Mouse (Mus musculus) G1E (cell line): ENCODE results near the gene Hacd4. TPM values are rescaled to one million over a fixed set of nuclear protein-coding genes. Genes with fewer than 3 reads are reported as not detected.

Experiments used
- ATAC-seq: 2 replicates; pipeline ENCODE4 v1.8.0; 2016; ENCODE audit warnings: mild to moderate bottlenecking; ENCODE audit not compliant: insufficient number of reproducible peaks, poor library complexity, low FRiP score, severe bottlenecking; ENCODE audit errors: extremely low read depth
- DNase-seq: peaks from one replicate; pipeline ENCODE4 v3.0.0; 2012; ENCODE audit warnings: low spot score
- H3K27me3 ChIP-seq: 2 replicates; pipeline ENCODE4 v1.6.1; 2012; ENCODE audit warnings: mild to moderate bottlenecking, low read length, inconsistent platforms; ENCODE audit not compliant: insufficient read depth
- H3K36me3 ChIP-seq: replicated peaks from 2 replicates; pipeline ENCODE3; 2012; ENCODE audit warnings: mild to moderate bottlenecking, inconsistent platforms
- H3K4me1 ChIP-seq: 2 replicates; pipeline ENCODE4 v1.6.1; 2012; ENCODE audit warnings: low read depth, low read length, inconsistent platforms, mixed read lengths; ENCODE audit not compliant: insufficient read depth
- H3K4me3 ChIP-seq: 2 replicates; pipeline ENCODE4 v1.5.1; 2012; ENCODE audit warnings: low read depth, mild to moderate bottlenecking, inconsistent platforms, low read length, moderate library complexity, mixed read lengths
- H3K9me3 ChIP-seq: replicated peaks from 2 replicates; pipeline ENCODE4 v1.6.1; 2012; ENCODE audit warnings: inconsistent platforms
- CTCF ChIP-seq: IDR thresholded peaks from 2 replicates; pipeline ENCODE4 v1.5.1; 2012; ENCODE audit warnings: low read depth, low read length, inconsistent platforms, mixed read lengths
- GATA1 ChIP-seq: IDR thresholded peaks from 2 replicates; pipeline ENCODE4 v1.6.1; 2012; ENCODE audit warnings: borderline replicate concordance, low read length, inconsistent platforms, mixed read lengths
- GATA2 ChIP-seq: IDR thresholded peaks from 2 replicates; pipeline ENCODE4 v1.6.1; 2012; ENCODE audit warnings: low read depth, low read length, inconsistent platforms, borderline replicate concordance
- POLR2AphosphoS5 ChIP-seq: IDR thresholded peaks from 2 replicates; pipeline ENCODE4 v1.6.1; 2012; ENCODE audit warnings: low read depth, low read length, inconsistent platforms; ENCODE audit not compliant: insufficient replicate concordance
- TAL1 ChIP-seq: conservative IDR thresholded peaks from 2 replicates; pipeline ENCODE4 v1.6.1; 2012; ENCODE audit warnings: low read depth, low read length, inconsistent platforms, mixed read lengths
- polyA plus RNA-seq: library from polyadenylated mRNA; stranded (reverse); fragments of >175 nt; gene quantifications from 2 replicates; pipeline ENCODE4 v1.2.3, GENCODE M21; 2012
- total RNA-seq, 2 experiments: library from RNA; stranded (forward) in 1 of 2; stranded (reverse) in 1 of 2; fragments of 200-1000 nt in 1 of 2; fragments of >200 nt in 1 of 2; fragmentation: Nextera tagmentation in 1 of 2; gene quantifications; 2 replicates each; pipeline ENCODE4 v1.2.3; 2014 to 2017

Gene Hacd4
- total and polyA plus RNA-seq, 3 experiments, result 0.76 TPM; not detected in 2

GRCm38 (mm10) chr4:88415017-88415416 is 23.7 kb downstream of the Hacd4 start:
- Histone ChIP-seq H3K9me3 (no peaks in the 10 kb centered on the region), H3K4me3 (no peak overlapping the region), H3K36me3 (peaks cover 6% of the 10 kb centered on the region), H3K4me1 (no peaks in the 10 kb centered on the region), H3K27me3 (no peaks in the 10 kb centered on the region)
- TF ChIP-seq POLR2AphosphoS5, result no peak
- no peak for TF ChIP-seq CTCF
- TF ChIP-seq GATA1, result no peak
- TF ChIP-seq TAL1, result no peak
- TF ChIP-seq GATA2, result no peak
- no peak for ATAC-seq
- no peak for DNase-seq

GRCm38 (mm10) chr4:88412331-88412730 is 26.4 kb downstream of the Hacd4 start:
- Histone ChIP-seq H3K4me1 (no peaks in the 10 kb centered on the region), H3K36me3 (peaks cover 23% of the 10 kb centered on the region), H3K4me3 (no peak overlapping the region), H3K9me3 (no peaks in the 10 kb centered on the region), H3K27me3 (no peaks in the 10 kb centered on the region)
- TF ChIP-seq CTCF (no peak), GATA1 (no peak), TAL1 (no peak), GATA2 (no peak), POLR2AphosphoS5 (no peak)
- DNase-seq (no peak), ATAC-seq (no peak)

- DNase-seq (no peak), ATAC-seq (no peak)
- H3K36me3 ChIP-seq, result peaks cover 29% of the 10 kb centered on the region
- no peak for TF ChIP-seq CTCF
- no peak for TF ChIP-seq POLR2AphosphoS5
- TF ChIP-seq TAL1, result no peak
- TF ChIP-seq GATA2, result no peak
- TF ChIP-seq GATA1, result no peak
- no peaks in the 10 kb centered on the region for H3K27me3 ChIP-seq
- no peaks in the 10 kb centered on the region for H3K4me1 ChIP-seq
- H3K4me3 ChIP-seq, result no peak overlapping the region
- H3K9me3 ChIP-seq, result no peaks in the 10 kb centered on the region
These were observed 29.4 kb downstream of the Hacd4 start for GRCm38 (mm10) chr4:88409279-88409678.

GRCm38 (mm10) chr4:88406887-88407696 is 31.6 kb downstream of the Hacd4 start:
- Histone ChIP-seq H3K36me3 (peaks cover 36% of the 10 kb centered on the region), H3K9me3 (no peaks in the 10 kb centered on the region), H3K4me3 (no peak overlapping the region), H3K27me3 (no peaks in the 10 kb centered on the region), H3K4me1 (no peaks in the 10 kb centered on the region)
- no peak for TF ChIP-seq TAL1
- no peak for TF ChIP-seq CTCF
- no peak for TF ChIP-seq POLR2AphosphoS5
- TF ChIP-seq GATA1, result no peak
- no peak for TF ChIP-seq GATA2
- no peak for ATAC-seq
- no peak for DNase-seq

- H3K4me1 ChIP-seq, result no peaks in the 10 kb centered on the region
- no peaks in the 10 kb centered on the region for H3K27me3 ChIP-seq
- peaks cover 27% of the 10 kb centered on the region for H3K36me3 ChIP-seq
- TF ChIP-seq GATA2 (no peak), CTCF (no peak), GATA1 (no peak)
- no peaks in the 10 kb centered on the region for H3K9me3 ChIP-seq
- H3K4me3 ChIP-seq, result no peak overlapping the region
- no peak for DNase-seq
- no peak for ATAC-seq
These were observed 35.8 kb downstream of the Hacd4 start for GRCm38 (mm10) chr4:88402884-88403283.

GRCm38 (mm10) chr4:88400992-88401313 is 37.8 kb downstream of the Hacd4 start:
- H3K36me3 ChIP-seq, result peaks cover 20% of the 10 kb centered on the region
- TF ChIP-seq CTCF (no peak), GATA2 (no peak), TAL1 (no peak), POLR2AphosphoS5 (no peak), GATA1 (no peak)
- ATAC-seq, result no peak
- H3K9me3 ChIP-seq, result no peaks in the 10 kb centered on the region
- no peaks in the 10 kb centered on the region for H3K27me3 ChIP-seq
- no peaks in the 10 kb centered on the region for H3K4me1 ChIP-seq
- no peak overlapping the region for H3K4me3 ChIP-seq
- DNase-seq, result no peak
